Mouse (Mus musculus) forebrain, embryonic 14.5 days (tissue): ENCODE measurements around the gene Eif3f. TPM values are rescaled to one million over a fixed set of nuclear protein-coding genes. Genes with fewer than 3 reads are reported as not detected.
A peak's percentile ranks its signal among the peaks of the same experiment; 100 is the strongest.

Experiments used
- ATAC-seq: fragments of 200-750 bp; cut with Nextera tagmentation; 2 replicates; pipeline ENCODE4 v1.8.0; 2017; ENCODE audit warnings: mild to moderate bottlenecking, moderate library complexity
- DNase-seq: peaks from one replicate; pipeline ENCODE4 v3.0.0-alpha.2; 2015; ENCODE audit warnings: low spot score
- H3K27ac ChIP-seq: fragments of 300-500 bp; sonication (generic); 2 replicates; pipeline ENCODE4 v1.5.1; 2014; ENCODE audit warnings: low read depth, mild to moderate bottlenecking, control low read depth, low read length, moderate library complexity
- H3K27me3 ChIP-seq: fragments of 300-500 bp; sonication (generic); replicated peaks from 2 replicates; pipeline ENCODE4 v1.6.1; 2014; ENCODE audit warnings: low read length, control low read depth, mixed read lengths; ENCODE audit not compliant: control insufficient read depth, insufficient read depth
- H3K36me3 ChIP-seq: fragments of 300-500 bp; sonication (generic); 2 replicates; pipeline ENCODE4 v1.6.1; 2014; ENCODE audit warnings: low read length, control low read depth; ENCODE audit not compliant: control insufficient read depth, insufficient read depth
- H3K4me1 ChIP-seq: fragments of 300-500 bp; sonication (generic); 2 replicates; pipeline ENCODE4 v1.6.1; 2014; ENCODE audit warnings: antibody characterized with exemption, low read length, control low read depth; ENCODE audit not compliant: control insufficient read depth, insufficient read depth
- H3K4me2 ChIP-seq: fragments of 300-500 bp; sonication (generic); 2 replicates; pipeline ENCODE4 v1.6.1; 2014; ENCODE audit warnings: mild to moderate bottlenecking, control low read depth, low read length
- H3K4me3 ChIP-seq: fragments of 300-500 bp; sonication (generic); 2 replicates; pipeline ENCODE4 v1.5.1; 2014; ENCODE audit warnings: low read depth, low read length, control low read depth
- H3K9ac ChIP-seq: fragments of 300-500 bp; sonication (generic); 2 replicates; pipeline ENCODE4 v1.6.1; 2014; ENCODE audit warnings: mild to moderate bottlenecking, low read length, control low read depth, moderate library complexity
- H3K9me3 ChIP-seq: fragments of 300-500 bp; sonication (generic); replicated peaks from 2 replicates; pipeline ENCODE4 v1.6.1; 2016; ENCODE audit warnings: low read length, control low read depth, mixed read lengths; ENCODE audit not compliant: control insufficient read depth
- WGBS: fragments of 180-500 bp; shearing (Covaris S2); extraction: QIAGEN DNeasy Blood & Tissue Kit; methylation state at CpG from one replicate; pipeline ENCODE4 v1.1.7; 2014; 5-methylcytosine and 5-hydroxymethylcytosine counted together
- polyA plus RNA-seq: library from polyadenylated mRNA; unstranded; fragments of >200 nt; fragmentation: Nextera tagmentation; extraction: Ambion mirVana; gene quantifications from 2 replicates; pipeline ENCODE4 v1.2.1, GENCODE M21; 2014

Gene Eif3f
- polyA plus RNA-seq, 1 experiment from 2014 or later, result 91.0 TPM

- Histone ChIP-seq H3K4me1 (peaks cover 10% of the 10 kb centered on the region), H3K4me2 (peak overlapping the region; percentile 93), H3K36me3 (peaks cover 39% of the 10 kb centered on the region), H3K27ac (no peak overlapping the region), H3K9me3 (no peaks in the 10 kb centered on the region), H3K9ac (peak overlapping the region; percentile 95), H3K27me3 (no peaks in the 10 kb centered on the region), H3K4me3 (peak overlapping the region; percentile 98)
- DNase-seq (no peak), ATAC-seq (no peak)
- WGBS, result 90% methylated on average over 7 of the region's 7 CpGs
These were observed 1.2 kb downstream of the Eif3f start for GRCm38 (mm10) chr7:108935411-108935810.

- Histone ChIP-seq H3K4me3 (no peak overlapping the region), H3K27ac (no peak overlapping the region), H3K4me2 (no peak overlapping the region), H3K27me3 (no peaks in the 10 kb centered on the region), H3K9me3 (no peaks in the 10 kb centered on the region), H3K9ac (no peak overlapping the region), H3K36me3 (peaks cover 51% of the 10 kb centered on the region), H3K4me1 (peaks cover 10% of the 10 kb centered on the region)
- WGBS, result 96% methylated on average over 4 of the region's 4 CpGs
- DNase-seq (no peak), ATAC-seq (no peak)
These were observed 2.4 kb downstream of the Eif3f start for GRCm38 (mm10) chr7:108936591-108936990.

GRCm38 (mm10) chr7:108941466-108941865, 7.2 kb downstream of the Eif3f start:
- ATAC-seq, result no peak
- Histone ChIP-seq H3K9ac (no peak overlapping the region), H3K27me3 (no peaks in the 10 kb centered on the region), H3K4me1 (no peaks in the 10 kb centered on the region), H3K4me2 (no peak overlapping the region), H3K36me3 (peaks cover 81% of the 10 kb centered on the region), H3K27ac (no peak overlapping the region), H3K4me3 (no peak overlapping the region), H3K9me3 (no peaks in the 10 kb centered on the region)
- 95% methylated on average over 9 of the region's 9 CpGs for WGBS
- DNase-seq, result no peak

- WGBS, result 5% methylated on average over 2 of the region's 2 CpGs
- peaks cover 59% of the 10 kb centered on the region for H3K36me3 ChIP-seq
These were observed 9.8 kb downstream of the Eif3f start for GRCm38 (mm10) chr7:108944002-108944401.

GRCm38 (mm10) chr7:108948611-108949010, 14.4 kb downstream of the Eif3f start:
- Histone ChIP-seq H3K36me3 (peaks cover 15% of the 10 kb centered on the region), H3K27ac (no peak overlapping the region), H3K4me2 (no peak overlapping the region), H3K27me3 (peaks cover 32% of the 10 kb centered on the region), H3K9me3 (no peaks in the 10 kb centered on the region), H3K9ac (no peak overlapping the region), H3K4me1 (no peaks in the 10 kb centered on the region), H3K4me3 (no peak overlapping the region)
- DNase-seq (no peak), ATAC-seq (no peak)

More at GRCm38 (mm10) chr7:108944002-108944401, 9.8 kb downstream of the Eif3f start:
- Histone ChIP-seq H3K4me1 (no peaks in the 10 kb centered on the region), H3K9me3 (no peaks in the 10 kb centered on the region), H3K9ac (no peak overlapping the region), H3K27ac (no peak overlapping the region), H3K4me2 (no peak overlapping the region), H3K27me3 (0 out of 2 replicates have a peak, but pooled peaks cover under 1% of the 10 kb centered on the region), H3K4me3 (no peak overlapping the region)
- ATAC-seq (peak; percentile 76), DNase-seq (peak; percentile 71)

GRCm38 (mm10) chr7:108949301-108949700, 15.1 kb downstream of the Eif3f start:
- H3K9me3 ChIP-seq, result no peaks in the 10 kb centered on the region
- DNase-seq (no peak), ATAC-seq (no peak)
- no peak overlapping the region for H3K4me3 ChIP-seq
- H3K36me3 ChIP-seq, result peaks cover 13% of the 10 kb centered on the region
- H3K27ac ChIP-seq, result no peak overlapping the region
- peaks cover 32% of the 10 kb centered on the region for H3K27me3 ChIP-seq
- no peaks in the 10 kb centered on the region for H3K4me1 ChIP-seq
- 29% methylated on average over 2 of the region's 2 CpGs for WGBS
- no peak overlapping the region for H3K4me2 ChIP-seq
- H3K9ac ChIP-seq, result no peak overlapping the region

- Histone ChIP-seq H3K27me3 (peaks cover 32% of the 10 kb centered on the region), H3K4me2 (peak within 1 kb of the TSS; percentile 96), H3K9me3 (no peaks in the 10 kb centered on the region), H3K4me1 (no peaks in the 10 kb centered on the region), H3K36me3 (peaks cover 9% of the 10 kb centered on the region; the same call in 1 of the 2 replicates), H3K27ac (peak within 1 kb of the TSS; percentile 44; the same call in 1 of the 2 replicates), H3K4me3 (peak within 1 kb of the TSS; percentile 62), H3K9ac (peak within 1 kb of the TSS; percentile 70)
- peak; percentile 93 for DNase-seq
- under 1% methylated on average over 44 of the region's 44 CpGs for WGBS
- peak; percentile 83 for ATAC-seq
These were observed 16.1 kb downstream of the Eif3f start, which contains the start of gene Tub for GRCm38 (mm10) chr7:108950312-108950761. TSS of gene Tub (plus strand) at chr7:108950338.

- WGBS, result under 1% methylated on average over 52 of the region's 52 CpGs
- peak overlapping the region; percentile 96 for H3K4me2 ChIP-seq
- ATAC-seq, result peak; percentile 36; the same call in 1 of the 2 replicates
- peak overlapping the region; percentile 70 for H3K9ac ChIP-seq
- peak overlapping the region; percentile 62 for H3K4me3 ChIP-seq
- H3K9me3 ChIP-seq, result no peaks in the 10 kb centered on the region
- peaks cover 6% of the 10 kb centered on the region; the same call in 1 of the 2 replicates for H3K36me3 ChIP-seq
- H3K27ac ChIP-seq, result peak overlapping the region; percentile 44; the same call in 1 of the 2 replicates
- peak; percentile 60 for DNase-seq
- H3K27me3 ChIP-seq, result peaks cover 32% of the 10 kb centered on the region
- H3K4me1 ChIP-seq, result no peaks in the 10 kb centered on the region
These were observed 16.6 kb downstream of the Eif3f start for GRCm38 (mm10) chr7:108950762-108951331.

GRCm38 (mm10) chr7:108952801-108953200, 18.6 kb downstream of the Eif3f start:
- 82% methylated on average over 6 of the region's 6 CpGs for WGBS
- peaks cover 32% of the 10 kb centered on the region for H3K27me3 ChIP-seq
- ATAC-seq, result no peak

More at GRCm38 (mm10) chr7:108952801-108953200, 18.6 kb downstream of the Eif3f start:
- Histone ChIP-seq H3K4me2 (no peak overlapping the region), H3K9ac (no peak overlapping the region), H3K27ac (no peak overlapping the region), H3K4me1 (no peaks in the 10 kb centered on the region), H3K9me3 (no peaks in the 10 kb centered on the region), H3K36me3 (no peaks in the 10 kb centered on the region), H3K4me3 (no peak overlapping the region)
- DNase-seq, result no peak
